Mouse (Mus musculus): ENCODE results near the gene Zfp784. TPM values are rescaled to one million over a fixed set of nuclear protein-coding genes. Genes with fewer than 3 reads are reported as not detected.
"Not testable (repeated sequence)": the region's sequence is repeated elsewhere in the genome, so short reads cannot be mapped to it uniquely, and the experiment has no call there.

Zfp784 gene
- polyA plus RNA-seq, 1 experiment from 2014 or later: 1.7 TPM

- WGBS (ENCODE audit: insufficient replicate concordance): under 1% methylated on average over 42 of the region's 49 CpGs
- Histone ChIP-seq H3K36me3 (ENCODE audit: control insufficient read depth, insufficient read depth) (peaks cover 13% of the 10 kb centered on the region), H3K4me3 (ENCODE audit: low read depth, low read length) (peak within 1 kb of the TSS; percentile 87), H3K9me3 (replicated peaks; ENCODE audit: control insufficient read depth, low read length) (no peaks in the 10 kb centered on the region), H3K27me3 (ENCODE audit: control insufficient read depth, insufficient read depth, low read depth, low read length) (no peaks in the 10 kb centered on the region), H3K27ac (ENCODE audit: low read length) (peak within 1 kb of the TSS; percentile 96), H3K4me1 (ENCODE audit: control insufficient read depth, low read depth, low read length) (peaks cover 30% of the 10 kb centered on the region), H3K4me2 (ENCODE audit: low read depth, low read length) (peak within 1 kb of the TSS; percentile 78), H3K9ac (ENCODE audit: low read depth, low read length) (peak within 1 kb of the TSS; percentile 96)
- ATAC-seq (ENCODE audit: low read depth): peak; percentile 86
These were observed 18.1 kb downstream of the Zfp784 start, which contains the start of the genes Zfp865 and Ccdc106 for GRCm38 (mm10) chr7:5020000-5020681. Gene Zfp865, plus strand, starts transcription at chr7:5020376. Gene Ccdc106, plus strand, starts transcription at chr7:5020553.

DNA sequence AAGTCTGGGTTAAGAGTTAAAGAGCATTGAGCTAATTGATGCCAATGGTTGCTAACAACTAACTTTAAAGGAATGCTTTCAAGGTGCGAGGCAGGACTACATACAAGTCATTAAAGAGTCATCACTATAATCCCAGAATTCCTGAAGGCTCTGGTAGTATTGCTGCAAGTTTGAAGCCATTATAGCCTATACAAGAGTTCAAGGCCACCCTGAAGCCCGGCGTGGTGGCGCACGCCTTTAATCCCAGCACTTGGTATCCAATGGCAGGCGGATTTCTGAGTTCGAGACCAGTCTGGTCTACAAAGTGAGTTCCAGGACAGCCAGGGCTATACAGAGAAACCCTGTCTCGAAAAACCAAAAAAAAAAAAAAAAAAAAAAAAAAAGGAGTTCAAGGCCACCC, 18.7 kb downstream of the Zfp784 start:
- not testable (repeated sequence) for H3K27me3 ChIP-seq (ENCODE audit: control insufficient read depth, insufficient read depth, low read depth, low read length); ATAC-seq (ENCODE audit: low read depth); H3K9me3 ChIP-seq (replicated peaks; ENCODE audit: control insufficient read depth, low read length)
- Histone ChIP-seq H3K36me3 (ENCODE audit: control insufficient read depth, insufficient read depth) (peaks cover 13% of the 10 kb centered on the region), H3K27ac (ENCODE audit: low read length) (peak overlapping the region; percentile 96), H3K4me1 (ENCODE audit: control insufficient read depth, low read depth, low read length) (peaks cover 30% of the 10 kb centered on the region), H3K4me2 (ENCODE audit: low read depth, low read length) (peak overlapping the region; percentile 78), H3K9ac (ENCODE audit: low read depth, low read length) (peak overlapping the region; percentile 96), H3K4me3 (ENCODE audit: low read depth, low read length) (peak overlapping the region; percentile 87)
- 26% methylated on average over 8 of the region's 8 CpGs for WGBS (ENCODE audit: insufficient replicate concordance)

- ATAC-seq (ENCODE audit: low read depth): no peak
- Histone ChIP-seq H3K9me3 (replicated peaks; ENCODE audit: control insufficient read depth, low read length) (no peaks in the 10 kb centered on the region), H3K27me3 (ENCODE audit: control insufficient read depth, insufficient read depth, low read depth, low read length) (no peaks in the 10 kb centered on the region), H3K27ac (ENCODE audit: low read length) (no peak overlapping the region), H3K36me3 (ENCODE audit: control insufficient read depth, insufficient read depth) (peaks cover 13% of the 10 kb centered on the region), H3K9ac (ENCODE audit: low read depth, low read length) (no peak overlapping the region), H3K4me3 (ENCODE audit: low read depth, low read length) (no peak overlapping the region), H3K4me1 (ENCODE audit: control insufficient read depth, low read depth, low read length) (peaks cover 38% of the 10 kb centered on the region), H3K4me2 (ENCODE audit: low read depth, low read length) (no peak overlapping the region)
- WGBS (ENCODE audit: insufficient replicate concordance): 90% methylated on average over 21 of the region's 21 CpGs
These were observed 20.3 kb downstream of the Zfp784 start for GRCm38 (mm10) chr7:5017931-5018330.

DNA sequence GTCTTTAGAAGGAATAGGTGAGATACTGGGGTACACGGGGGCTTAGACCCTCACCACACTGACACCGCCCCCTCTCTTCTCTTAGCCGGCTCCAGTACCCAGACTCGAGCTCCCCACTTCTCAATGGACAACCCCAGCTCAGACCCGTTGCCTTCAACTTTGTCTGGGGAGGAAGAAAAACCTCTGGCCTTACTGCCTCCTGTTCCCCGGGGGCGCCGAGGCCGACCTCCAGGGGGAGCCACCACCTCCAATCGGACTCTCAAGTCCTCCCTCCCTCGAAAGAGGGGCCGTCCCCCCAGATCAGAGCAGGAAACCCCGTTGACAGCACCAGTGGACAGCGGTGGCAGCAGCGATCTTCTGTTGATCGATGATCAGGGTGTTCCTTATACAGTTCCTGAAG, 20.9 kb downstream of the Zfp784 start:
- Histone ChIP-seq H3K9me3 (replicated peaks; ENCODE audit: control insufficient read depth, low read length) (no peaks in the 10 kb centered on the region), H3K9ac (ENCODE audit: low read depth, low read length) (no peak overlapping the region), H3K4me3 (ENCODE audit: low read depth, low read length) (no peak overlapping the region), H3K36me3 (ENCODE audit: control insufficient read depth, insufficient read depth) (peaks cover 19% of the 10 kb centered on the region), H3K4me2 (ENCODE audit: low read depth, low read length) (no peak overlapping the region), H3K4me1 (ENCODE audit: control insufficient read depth, low read depth, low read length) (peaks cover 37% of the 10 kb centered on the region), H3K27me3 (ENCODE audit: control insufficient read depth, insufficient read depth, low read depth, low read length) (no peaks in the 10 kb centered on the region), H3K27ac (ENCODE audit: low read length) (no peak overlapping the region)
- no peak for ATAC-seq (ENCODE audit: low read depth)
- 80% methylated on average over 16 of the region's 16 CpGs for WGBS (ENCODE audit: insufficient replicate concordance)

DNA sequence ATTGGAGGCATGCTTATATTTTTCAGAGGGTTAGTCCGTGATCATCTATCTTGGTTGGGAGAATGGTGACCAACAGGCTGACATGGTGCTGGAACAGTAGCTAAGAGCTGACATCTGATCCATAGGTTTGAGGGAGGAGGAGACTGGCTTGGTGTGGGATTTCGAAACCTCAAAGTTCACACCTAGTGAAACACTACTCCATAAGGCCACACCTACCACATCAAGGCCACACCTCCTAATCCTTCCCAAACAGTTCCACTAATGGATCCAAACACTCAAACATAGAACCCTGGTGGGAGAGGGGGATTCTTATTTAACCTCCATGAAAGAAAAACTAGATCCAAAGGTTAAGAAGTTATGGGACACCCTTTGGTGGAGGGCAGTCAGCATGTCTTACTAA, 21.3 kb downstream of the Zfp784 start:
- no peak overlapping the region for H3K4me3 ChIP-seq (ENCODE audit: low read depth, low read length)
- H3K36me3 ChIP-seq (ENCODE audit: control insufficient read depth, insufficient read depth): peaks cover 21% of the 10 kb centered on the region
- H3K9me3 ChIP-seq (replicated peaks; ENCODE audit: control insufficient read depth, low read length): no peaks in the 10 kb centered on the region
- H3K27ac ChIP-seq (ENCODE audit: low read length): no peak overlapping the region
- H3K27me3 ChIP-seq (ENCODE audit: control insufficient read depth, insufficient read depth, low read depth, low read length): no peaks in the 10 kb centered on the region
- peaks cover 35% of the 10 kb centered on the region for H3K4me1 ChIP-seq (ENCODE audit: control insufficient read depth, low read depth, low read length)
- ATAC-seq (ENCODE audit: low read depth): no peak
- H3K4me2 ChIP-seq (ENCODE audit: low read depth, low read length): no peak overlapping the region
- H3K9ac ChIP-seq (ENCODE audit: low read depth, low read length): no peak overlapping the region
- 94% methylated on average over 2 of the region's 2 CpGs for WGBS (ENCODE audit: insufficient replicate concordance)

- ATAC-seq (ENCODE audit: low read depth): no peak
- 28% methylated on average over 3 of the region's 3 CpGs for WGBS (ENCODE audit: insufficient replicate concordance)
- H3K27me3 ChIP-seq (ENCODE audit: control insufficient read depth, insufficient read depth, low read depth, low read length): no peaks in the 10 kb centered on the region
- peak overlapping the region; percentile 90 for H3K4me2 ChIP-seq (ENCODE audit: low read depth, low read length)
- H3K4me3 ChIP-seq (ENCODE audit: low read depth, low read length): peak overlapping the region; percentile 81
- peaks cover 29% of the 10 kb centered on the region for H3K36me3 ChIP-seq (ENCODE audit: control insufficient read depth, insufficient read depth)
- H3K9ac ChIP-seq (ENCODE audit: low read depth, low read length): peak overlapping the region; percentile 88
- H3K27ac ChIP-seq (ENCODE audit: low read length): peak overlapping the region; percentile 98
- H3K9me3 ChIP-seq (replicated peaks; ENCODE audit: control insufficient read depth, low read length): no peaks in the 10 kb centered on the region
- peaks cover 29% of the 10 kb centered on the region for H3K4me1 ChIP-seq (ENCODE audit: control insufficient read depth, low read depth, low read length)
These were observed 22.2 kb downstream of the Zfp784 start for GRCm38 (mm10) chr7:5016057-5016456.

DNA sequence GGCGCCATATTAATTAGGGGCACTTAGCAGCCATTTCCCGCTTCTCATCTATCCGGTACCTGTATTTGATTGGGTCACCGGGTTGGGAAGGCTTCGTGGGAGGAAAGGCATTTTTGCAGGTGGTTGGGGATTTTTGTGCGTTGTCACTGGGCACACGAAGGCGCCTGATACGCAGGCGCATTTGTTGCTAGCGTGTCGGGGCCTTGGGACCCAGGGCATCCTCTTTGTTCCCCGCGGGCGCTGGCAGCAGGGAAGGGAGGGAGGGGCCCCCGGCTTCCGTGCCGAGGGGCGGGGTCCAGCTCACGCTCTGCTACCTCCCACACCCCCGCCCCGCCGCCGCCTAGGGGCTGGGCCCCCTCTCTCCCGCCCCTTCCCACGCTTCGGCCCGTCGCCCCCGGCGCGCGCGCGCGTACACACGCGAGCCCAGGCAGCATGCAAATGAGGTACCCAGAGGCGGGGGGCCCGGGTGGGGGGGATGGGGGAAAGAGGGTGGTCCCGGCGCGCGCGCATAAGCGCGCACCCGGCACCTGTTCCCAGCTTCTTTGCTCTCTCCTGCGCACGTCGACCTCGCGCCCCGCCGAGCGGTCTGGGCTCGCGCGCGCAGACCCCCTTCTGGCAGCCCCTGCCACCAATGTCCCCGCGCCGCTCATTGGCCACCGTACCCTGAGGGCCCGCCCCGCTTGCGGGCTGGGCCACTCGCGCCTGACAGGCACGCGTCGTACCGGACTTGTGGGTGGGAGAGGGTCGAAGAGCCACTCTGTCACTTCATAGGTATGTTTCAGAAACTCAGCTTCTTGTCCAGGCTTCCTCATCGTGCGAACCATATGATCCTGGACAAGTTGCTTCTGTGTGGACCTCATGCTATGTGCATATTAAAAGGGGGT, 22.9 kb downstream of the Zfp784 start, which contains the start of gene Gm44973:
TSS of gene Gm44973 (plus strand) at position 379 of the 884 bp plus-strand sequence.
- H3K36me3 ChIP-seq (ENCODE audit: control insufficient read depth, insufficient read depth): peaks cover 36% of the 10 kb centered on the region
- H3K9ac ChIP-seq (ENCODE audit: low read depth, low read length): peak within 1 kb of the TSS; percentile 88
- ATAC-seq (ENCODE audit: low read depth): peak; percentile 76
- peaks cover 25% of the 10 kb centered on the region for H3K4me1 ChIP-seq (ENCODE audit: control insufficient read depth, low read depth, low read length)
- peak within 1 kb of the TSS; percentile 98 for H3K27ac ChIP-seq (ENCODE audit: low read length)
- H3K27me3 ChIP-seq (ENCODE audit: control insufficient read depth, insufficient read depth, low read depth, low read length): no peaks in the 10 kb centered on the region
- peak within 1 kb of the TSS; percentile 90 for H3K4me2 ChIP-seq (ENCODE audit: low read depth, low read length)
- under 1% methylated on average over 59 of the region's 76 CpGs for WGBS (ENCODE audit: insufficient replicate concordance)
- H3K4me3 ChIP-seq (ENCODE audit: low read depth, low read length): peak within 1 kb of the TSS; percentile 81
- H3K9me3 ChIP-seq (replicated peaks; ENCODE audit: control insufficient read depth, low read length): no peaks in the 10 kb centered on the region

DNA sequence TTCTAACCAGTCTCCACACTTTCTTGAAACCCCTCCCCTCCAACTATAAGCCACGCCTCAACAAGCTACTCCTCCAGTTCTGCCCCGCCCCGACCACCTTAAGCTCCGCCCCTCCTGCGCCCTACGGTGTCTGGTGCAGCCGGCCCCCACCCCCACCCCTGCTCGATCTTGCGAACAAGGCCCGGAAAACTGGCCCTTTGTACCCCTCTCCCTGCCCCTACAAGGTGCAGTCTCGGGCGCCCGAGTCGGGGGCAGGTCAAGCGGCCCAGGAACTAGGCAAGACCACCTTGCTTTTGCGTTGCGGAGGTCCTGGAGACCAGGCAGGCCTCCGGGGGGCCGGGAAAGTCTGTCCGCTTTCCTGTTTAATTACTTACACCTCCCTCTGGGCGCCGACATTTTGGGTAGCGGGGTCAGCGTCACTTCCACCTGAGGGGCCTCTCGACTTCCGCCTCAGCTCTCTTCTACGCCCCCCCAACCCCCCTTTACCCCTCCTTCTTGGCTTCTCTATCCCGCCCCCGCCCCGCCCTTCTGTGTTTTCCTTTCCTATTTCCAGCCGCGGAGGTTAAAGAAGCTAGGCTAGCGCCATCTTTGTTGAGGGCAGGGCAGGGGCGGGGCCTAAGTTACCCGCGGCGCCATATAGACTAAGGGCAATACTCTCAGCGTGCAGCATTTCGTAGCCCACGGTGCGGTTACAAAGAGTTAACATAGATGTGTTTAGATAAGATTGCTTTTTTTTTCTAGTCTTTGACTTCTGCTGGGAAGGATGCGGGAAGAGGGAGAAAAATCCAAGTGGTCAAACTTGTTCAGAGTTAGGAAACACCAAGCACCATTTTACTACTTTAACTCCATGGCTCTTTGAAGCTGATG, 23.8 kb downstream of the Zfp784 start, which contains the start of the genes Zfp524 and Fiz1:
TSS of gene Zfp524 (plus strand) at position 165 of the 867 bp plus-strand sequence.
TSS of gene Fiz1 (minus strand) at position 447 of the 867 bp plus-strand sequence.
- WGBS (ENCODE audit: insufficient replicate concordance): under 1% methylated on average over 42 of the region's 42 CpGs
- H3K9me3 ChIP-seq (replicated peaks; ENCODE audit: control insufficient read depth, low read length): no peaks in the 10 kb centered on the region
- peak within 1 kb of the TSS; percentile 90 for H3K4me2 ChIP-seq (ENCODE audit: low read depth, low read length)
- peaks cover 20% of the 10 kb centered on the region for H3K4me1 ChIP-seq (ENCODE audit: control insufficient read depth, low read depth, low read length)
- H3K27ac ChIP-seq (ENCODE audit: low read length): peak within 1 kb of the TSS; percentile 98
- H3K4me3 ChIP-seq (ENCODE audit: low read depth, low read length): peak within 1 kb of the TSS; percentile 81
- H3K9ac ChIP-seq (ENCODE audit: low read depth, low read length): peak within 1 kb of the TSS; percentile 88
- peaks cover 43% of the 10 kb centered on the region for H3K36me3 ChIP-seq (ENCODE audit: control insufficient read depth, insufficient read depth)
- H3K27me3 ChIP-seq (ENCODE audit: control insufficient read depth, insufficient read depth, low read depth, low read length): no peaks in the 10 kb centered on the region
- ATAC-seq (ENCODE audit: low read depth): peak; percentile 79

Data from liver, embryonic 16.5 days (tissue).